Mouse (Mus musculus): ENCODE results near the gene Jag1.

Jag1 gene

GRCm38 (mm10) chr2:137063829-137064228 lies 52.6 kb downstream of the Jag1 start:
- no peak for DNase-seq (ENCODE audit: low spot score)

GRCm38 (mm10) chr2:137049906-137050305 lies 66.5 kb downstream of the Jag1 start:
- no peak for DNase-seq (ENCODE audit: low spot score)

- DNase-seq (ENCODE audit: low spot score), result no peak
Observed at GRCm38 (mm10) chr2:137049367-137049766, 67.1 kb downstream of the Jag1 start.

GRCm38 (mm10) chr2:137044122-137044521 lies 72.3 kb downstream of the Jag1 start:
- no peak for DNase-seq (ENCODE audit: low spot score)

All from spleen, adult 12 weeks (tissue).